Mouse (Mus musculus) thymus, adult 2 months (tissue): ENCODE data around the gene Gse1.

Source experiments
- CTCF ChIP-seq: fragments of 200-500 bp; IDR thresholded peaks from 2 replicates; pipeline ENCODE4 v1.5.1; 2012; ENCODE audit warnings: mild to moderate bottlenecking, control low read depth, low read length, moderate library complexity, borderline replicate concordance; ENCODE audit not compliant: control insufficient read depth, poor library complexity, insufficient read depth; ENCODE audit errors: extremely low read depth
- POLR2A ChIP-seq: fragments of 200-500 bp; IDR thresholded peaks from 2 replicates; pipeline ENCODE4 v1.6.1; 2012; ENCODE audit warnings: mild to moderate bottlenecking, low read length, control low read depth, moderate library complexity; ENCODE audit not compliant: control insufficient read depth, poor library complexity, insufficient read depth; ENCODE audit errors: extremely low read depth

GRCm38 (mm10) chr8:120191633-120192032, 36.6 kb upstream of the Gse1 start:
- no peak for TF ChIP-seq CTCF
- TF ChIP-seq POLR2A: no peak
